Mouse (Mus musculus): ENCODE results near the gene Dpp6. TPM values are rescaled to one million over a fixed set of nuclear protein-coding genes. Genes with fewer than 3 reads are reported as not detected.

Dpp6 gene
- polyA plus RNA-seq, 1 experiment from 2014 or later = 2.6 TPM

DNA sequence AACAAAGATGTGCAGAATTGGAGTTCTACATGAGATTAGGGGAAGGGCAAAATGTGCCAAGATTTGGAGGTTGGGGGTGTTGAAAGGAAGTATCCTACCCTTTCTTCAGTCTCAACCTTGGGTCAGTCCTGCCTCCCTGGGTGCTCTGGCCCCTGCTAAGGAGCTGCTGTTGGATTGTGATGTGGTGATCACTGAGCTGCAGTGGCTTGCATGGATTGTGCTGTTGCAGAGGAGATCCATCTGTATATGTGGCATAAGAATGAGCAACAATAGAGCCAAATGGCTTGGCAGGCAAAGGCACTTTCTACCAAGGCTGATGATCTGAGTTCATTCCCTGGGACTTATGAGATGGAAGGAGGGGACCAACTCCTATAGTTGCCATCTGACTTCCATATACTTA, 804.8 kb downstream of the Dpp6 start:
- Histone ChIP-seq H3K4me3 (ENCODE audit: low read length) (no peak overlapping the region), H3K27ac (ENCODE audit: low read depth, low read length) (no peak overlapping the region), H3K9me3 (ENCODE audit: control insufficient read depth, low read length) (no peaks in the 10 kb centered on the region), H3K9ac (ENCODE audit: low read depth, low read length) (no peak overlapping the region), H3K36me3 (ENCODE audit: control insufficient read depth, insufficient read depth, low read length) (no peaks in the 10 kb centered on the region), H3K4me2 (replicated peaks; ENCODE audit: low read depth, low read length) (no peak overlapping the region), H3K27me3 (ENCODE audit: control insufficient read depth, insufficient read depth, low read length) (no peaks in the 10 kb centered on the region), H3K4me1 (ENCODE audit: control insufficient read depth, insufficient read depth, low read length) (no peaks in the 10 kb centered on the region)
- ATAC-seq (ENCODE audit: low FRiP score, low TSS enrichment) = no peak

DNA sequence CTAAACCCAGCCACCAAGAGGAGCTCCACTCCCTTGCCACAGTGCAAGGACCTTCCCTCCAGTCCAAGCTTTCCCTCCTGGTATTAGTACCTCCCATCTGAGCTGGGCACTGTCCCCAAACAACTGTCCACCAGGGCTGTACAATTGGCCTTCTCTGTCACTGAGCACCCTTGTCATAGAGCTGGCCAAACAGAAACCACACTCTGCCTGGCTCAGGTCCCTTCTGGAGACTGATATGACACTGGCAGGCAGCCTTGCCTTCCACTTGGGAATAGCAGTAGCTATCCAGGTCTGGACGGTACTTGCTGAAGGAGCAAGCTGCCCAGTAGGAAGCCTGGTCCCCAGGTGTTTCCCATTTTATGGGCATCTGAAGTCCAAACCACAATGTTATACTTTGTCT, 806.9 kb downstream of the Dpp6 start:
- Histone ChIP-seq H3K4me2 (replicated peaks; ENCODE audit: low read depth, low read length) (no peak overlapping the region), H3K9me3 (ENCODE audit: control insufficient read depth, low read length) (no peaks in the 10 kb centered on the region), H3K36me3 (ENCODE audit: control insufficient read depth, insufficient read depth, low read length) (no peaks in the 10 kb centered on the region), H3K27me3 (ENCODE audit: control insufficient read depth, insufficient read depth, low read length) (no peaks in the 10 kb centered on the region), H3K9ac (ENCODE audit: low read depth, low read length) (no peak overlapping the region), H3K27ac (ENCODE audit: low read depth, low read length) (no peak overlapping the region), H3K4me3 (ENCODE audit: low read length) (no peak overlapping the region), H3K4me1 (ENCODE audit: control insufficient read depth, insufficient read depth, low read length) (no peaks in the 10 kb centered on the region)
- no peak for ATAC-seq (ENCODE audit: low FRiP score, low TSS enrichment)
- WGBS = 81% methylated on average over 1 of the region's 1 CpGs

DNA sequence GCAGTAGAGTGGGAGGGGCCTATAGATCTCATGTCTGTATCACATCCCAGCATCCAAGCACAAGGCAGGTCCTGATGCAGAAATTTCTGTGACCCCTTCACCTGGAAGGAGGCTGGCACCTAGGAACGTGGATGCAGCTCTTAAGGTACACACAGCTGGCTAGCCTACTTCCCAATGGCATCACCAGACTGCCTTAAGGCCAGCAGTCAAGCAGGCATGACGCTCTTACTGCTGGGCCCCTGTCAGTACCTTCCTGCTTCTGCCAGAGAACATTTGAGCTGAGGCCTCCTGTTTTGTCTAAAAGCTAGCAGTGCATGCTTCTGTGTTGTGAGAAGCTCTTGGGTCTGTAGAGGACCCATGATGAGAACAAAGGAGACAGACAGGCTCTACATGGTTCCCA, 815.1 kb downstream of the Dpp6 start:
- Histone ChIP-seq H3K9me3 (ENCODE audit: control insufficient read depth, low read length) (no peaks in the 10 kb centered on the region), H3K4me3 (ENCODE audit: low read length) (no peak overlapping the region), H3K27ac (ENCODE audit: low read depth, low read length) (no peak overlapping the region), H3K9ac (ENCODE audit: low read depth, low read length) (no peak overlapping the region), H3K4me1 (ENCODE audit: control insufficient read depth, insufficient read depth, low read length) (no peaks in the 10 kb centered on the region), H3K4me2 (replicated peaks; ENCODE audit: low read depth, low read length) (no peak overlapping the region), H3K36me3 (ENCODE audit: control insufficient read depth, insufficient read depth, low read length) (no peaks in the 10 kb centered on the region), H3K27me3 (ENCODE audit: control insufficient read depth, insufficient read depth, low read length) (no peaks in the 10 kb centered on the region)
- 77% methylated on average over 2 of the region's 2 CpGs for WGBS
- ATAC-seq (ENCODE audit: low FRiP score, low TSS enrichment) = no peak

DNA sequence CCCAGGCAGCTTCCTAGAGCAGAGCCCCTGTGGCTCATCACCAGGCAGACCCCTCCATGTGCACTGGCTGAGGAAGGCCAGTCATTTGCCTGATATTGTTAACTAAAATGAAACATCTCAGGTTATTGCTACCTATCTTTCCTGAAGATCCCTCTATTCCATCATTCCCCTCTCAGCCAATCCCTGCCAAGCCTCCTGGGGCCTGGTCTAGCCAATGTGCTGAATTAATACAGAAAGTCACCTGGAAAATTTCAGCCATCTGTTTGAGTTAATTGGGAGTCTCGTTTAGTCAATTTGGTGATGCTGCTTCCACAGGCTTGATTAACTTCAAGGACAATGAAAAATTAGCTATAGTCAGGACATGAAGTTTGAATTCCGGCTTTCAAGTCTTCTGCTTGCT, 818.9 kb downstream of the Dpp6 start:
- no peaks in the 10 kb centered on the region for H3K9me3 ChIP-seq (ENCODE audit: control insufficient read depth, low read length)
- H3K9ac ChIP-seq (ENCODE audit: low read depth, low read length) = no peak overlapping the region
- no peaks in the 10 kb centered on the region for H3K4me1 ChIP-seq (ENCODE audit: control insufficient read depth, insufficient read depth, low read length)
- WGBS = 83% methylated on average over 2 of the region's 2 CpGs
- no peaks in the 10 kb centered on the region for H3K27me3 ChIP-seq (ENCODE audit: control insufficient read depth, insufficient read depth, low read length)
- no peak for ATAC-seq (ENCODE audit: low FRiP score, low TSS enrichment)
- H3K4me2 ChIP-seq (replicated peaks; ENCODE audit: low read depth, low read length) = no peak overlapping the region
- no peak overlapping the region for H3K4me3 ChIP-seq (ENCODE audit: low read length)
- no peaks in the 10 kb centered on the region for H3K36me3 ChIP-seq (ENCODE audit: control insufficient read depth, insufficient read depth, low read length)
- H3K27ac ChIP-seq (ENCODE audit: low read depth, low read length) = no peak overlapping the region

DNA sequence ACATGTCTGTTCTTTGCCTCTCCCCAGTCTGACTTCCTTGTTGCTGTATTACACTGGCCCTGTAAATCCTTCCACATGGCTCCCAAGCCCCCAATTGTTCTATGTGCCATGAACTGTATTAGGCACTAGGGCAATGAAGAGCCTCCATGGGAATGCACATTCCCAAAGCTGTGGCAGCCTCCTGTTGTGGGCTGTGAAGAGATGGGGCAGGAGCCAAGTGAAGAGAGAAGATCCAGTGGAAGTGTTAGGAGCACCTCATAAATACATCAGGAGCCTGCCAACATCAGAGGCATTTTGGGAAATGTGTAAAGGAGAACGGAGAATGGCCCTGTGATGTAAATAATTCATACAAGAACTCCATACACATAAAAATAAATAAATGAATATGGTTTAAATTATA, 824.9 kb downstream of the Dpp6 start:
- no peak overlapping the region for H3K9ac ChIP-seq (ENCODE audit: low read depth, low read length)
- no peak for ATAC-seq (ENCODE audit: low FRiP score, low TSS enrichment)
- H3K27ac ChIP-seq (ENCODE audit: low read depth, low read length) = no peak overlapping the region
- H3K36me3 ChIP-seq (ENCODE audit: control insufficient read depth, insufficient read depth, low read length) = no peaks in the 10 kb centered on the region
- no peak overlapping the region for H3K4me2 ChIP-seq (replicated peaks; ENCODE audit: low read depth, low read length)
- H3K4me3 ChIP-seq (ENCODE audit: low read length) = no peak overlapping the region
- no peaks in the 10 kb centered on the region for H3K4me1 ChIP-seq (ENCODE audit: control insufficient read depth, insufficient read depth, low read length)
- WGBS = 85% methylated on average over 1 of the region's 1 CpGs
- no peaks in the 10 kb centered on the region for H3K27me3 ChIP-seq (ENCODE audit: control insufficient read depth, insufficient read depth, low read length)
- H3K9me3 ChIP-seq (ENCODE audit: control insufficient read depth, low read length) = no peaks in the 10 kb centered on the region

DNA sequence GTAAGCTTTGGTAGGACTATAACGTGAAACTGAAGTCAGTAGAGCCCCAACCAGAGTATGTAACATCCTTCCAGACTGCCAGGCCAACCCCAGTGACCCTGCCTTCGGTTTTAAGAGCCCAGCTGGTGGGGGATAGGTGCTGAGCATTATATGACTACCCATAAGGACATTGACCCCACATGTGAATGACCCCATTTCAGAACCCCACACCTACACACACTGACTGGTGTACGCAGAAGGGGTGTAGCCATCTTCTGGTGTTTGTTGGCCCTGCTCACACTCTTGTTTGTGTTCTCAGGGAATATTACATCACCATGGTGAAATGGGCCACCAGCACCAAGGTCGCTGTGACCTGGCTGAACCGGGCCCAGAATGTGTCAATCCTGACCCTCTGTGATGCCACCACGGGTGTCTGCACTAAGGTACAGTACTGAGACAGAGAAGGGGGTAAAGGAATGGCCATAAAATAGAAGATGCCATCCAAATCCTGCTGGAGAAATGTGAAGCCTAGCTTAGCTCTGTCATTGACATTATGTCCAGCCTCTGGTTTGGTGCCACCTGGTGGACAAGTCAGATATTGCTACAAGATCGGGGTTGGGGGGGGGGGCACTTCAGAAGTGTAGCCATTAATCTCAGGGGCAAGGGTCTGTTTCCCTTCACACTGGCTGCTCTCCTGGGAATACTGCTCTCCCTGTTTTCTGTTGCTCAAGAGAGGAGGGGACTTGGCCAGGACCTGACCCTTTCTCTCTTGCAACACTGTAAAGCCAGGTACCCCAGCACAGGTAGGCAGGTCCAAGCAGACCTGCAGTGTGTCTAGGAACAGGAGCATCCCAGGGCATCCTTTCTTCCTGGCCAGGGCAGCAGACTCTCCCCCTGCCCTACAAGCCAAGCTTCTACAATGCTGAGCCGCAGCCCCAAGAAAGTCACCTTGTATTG, 835.1 kb downstream of the Dpp6 start:
- H3K9me3 ChIP-seq (ENCODE audit: control insufficient read depth, low read length) = no peaks in the 10 kb centered on the region
- H3K4me2 ChIP-seq (replicated peaks; ENCODE audit: low read depth, low read length) = no peak overlapping the region
- WGBS = 58% methylated on average over 8 of the region's 8 CpGs
- H3K4me3 ChIP-seq (ENCODE audit: low read length) = no peak overlapping the region
- H3K27ac ChIP-seq (ENCODE audit: low read depth, low read length) = no peak overlapping the region
- no peaks in the 10 kb centered on the region for H3K4me1 ChIP-seq (ENCODE audit: control insufficient read depth, insufficient read depth, low read length)
- H3K27me3 ChIP-seq (ENCODE audit: control insufficient read depth, insufficient read depth, low read length) = no peaks in the 10 kb centered on the region
- H3K9ac ChIP-seq (ENCODE audit: low read depth, low read length) = no peak overlapping the region
- no peaks in the 10 kb centered on the region for H3K36me3 ChIP-seq (ENCODE audit: control insufficient read depth, insufficient read depth, low read length)
- ATAC-seq (ENCODE audit: low FRiP score, low TSS enrichment) = peak; percentile 44; the same call in 1 of the 2 replicates

DNA sequence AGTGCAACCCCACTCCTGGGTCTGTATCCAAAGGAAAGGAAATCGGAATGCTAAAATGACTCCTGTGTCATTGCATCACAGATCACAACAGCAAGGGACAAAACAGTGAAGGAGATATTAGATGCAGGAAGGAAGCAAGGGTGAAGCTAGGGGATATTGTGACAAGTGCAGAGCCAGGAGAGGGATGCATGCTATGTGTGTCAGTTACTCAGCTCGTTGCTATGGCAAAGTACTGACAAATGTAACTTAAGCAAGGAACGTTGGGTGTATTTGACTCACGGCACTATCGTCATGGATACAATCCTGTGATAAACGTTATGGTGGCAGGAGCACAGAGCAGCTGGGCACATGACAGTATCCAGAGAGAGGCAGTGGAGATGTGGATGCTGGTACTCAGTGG, 839.1 kb downstream of the Dpp6 start:
- no peak for ATAC-seq (ENCODE audit: low FRiP score, low TSS enrichment)
- no peaks in the 10 kb centered on the region for H3K36me3 ChIP-seq (ENCODE audit: control insufficient read depth, insufficient read depth, low read length)
- no peaks in the 10 kb centered on the region for H3K27me3 ChIP-seq (ENCODE audit: control insufficient read depth, insufficient read depth, low read length)
- H3K9ac ChIP-seq (ENCODE audit: low read depth, low read length) = no peak overlapping the region
- whole genome bisulfite sequencing = 60% methylated on average over 6 of the region's 6 CpGs
- H3K9me3 ChIP-seq (ENCODE audit: control insufficient read depth, low read length) = no peaks in the 10 kb centered on the region
- H3K27ac ChIP-seq (ENCODE audit: low read depth, low read length) = no peak overlapping the region
- H3K4me2 ChIP-seq (replicated peaks; ENCODE audit: low read depth, low read length) = no peak overlapping the region
- peaks cover 14% of the 10 kb centered on the region; the same call in 1 of the 2 replicates for H3K4me1 ChIP-seq (ENCODE audit: control insufficient read depth, insufficient read depth, low read length)
- no peak overlapping the region for H3K4me3 ChIP-seq (ENCODE audit: low read length)

DNA sequence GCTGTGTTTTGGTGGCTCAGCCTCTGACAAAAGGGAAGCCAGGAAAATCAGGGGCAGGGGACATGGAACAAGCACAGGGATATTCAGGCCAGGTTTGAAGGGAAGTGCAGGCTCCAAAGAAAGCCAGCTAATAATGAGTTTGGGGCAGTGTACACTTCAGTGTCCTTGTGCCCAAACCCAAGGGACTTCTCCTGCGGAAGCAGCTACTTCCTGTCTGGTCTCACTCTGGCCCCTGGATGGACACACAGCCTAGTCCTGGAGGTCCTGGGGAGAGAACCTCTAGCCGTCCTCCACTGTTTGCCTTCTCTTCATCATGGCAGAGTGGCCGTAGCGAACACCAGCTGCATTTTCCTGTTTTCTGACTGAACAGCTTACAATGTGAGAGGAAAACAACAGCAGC, 840.7 kb downstream of the Dpp6 start:
- Histone ChIP-seq H3K4me2 (replicated peaks; ENCODE audit: low read depth, low read length) (no peak overlapping the region), H3K36me3 (ENCODE audit: control insufficient read depth, insufficient read depth, low read length) (no peaks in the 10 kb centered on the region), H3K27ac (ENCODE audit: low read depth, low read length) (peak overlapping the region; percentile 68), H3K27me3 (ENCODE audit: control insufficient read depth, insufficient read depth, low read length) (no peaks in the 10 kb centered on the region), H3K4me3 (ENCODE audit: low read length) (no peak overlapping the region), H3K9me3 (ENCODE audit: control insufficient read depth, low read length) (no peaks in the 10 kb centered on the region), H3K4me1 (ENCODE audit: control insufficient read depth, insufficient read depth, low read length) (peaks cover 14% of the 10 kb centered on the region; the same call in 1 of the 2 replicates), H3K9ac (ENCODE audit: low read depth, low read length) (no peak overlapping the region)
- ATAC-seq (ENCODE audit: low FRiP score, low TSS enrichment) = no peak
- 17% methylated on average over 4 of the region's 4 CpGs for WGBS

DNA sequence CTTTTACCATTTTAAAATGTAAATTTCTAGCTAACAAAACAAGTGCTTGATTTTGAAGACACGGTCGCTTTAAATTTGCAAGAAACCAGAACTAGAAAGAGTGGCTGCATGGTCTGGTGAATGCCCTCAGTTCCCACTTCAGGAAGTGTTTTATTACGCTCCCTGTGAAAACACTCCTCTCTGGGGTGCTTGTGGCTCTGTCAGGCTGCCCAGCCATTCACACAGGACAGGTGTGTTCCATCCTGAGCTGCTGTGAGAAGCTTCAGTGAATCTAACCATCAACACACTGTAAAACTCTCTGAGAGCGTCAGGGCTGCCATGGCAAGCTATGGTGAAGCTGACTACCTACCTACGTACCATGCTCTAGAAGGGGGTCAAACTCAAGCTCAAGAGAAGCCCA, 841.2 kb downstream of the Dpp6 start:
- H3K27me3 ChIP-seq (ENCODE audit: control insufficient read depth, insufficient read depth, low read length) = no peaks in the 10 kb centered on the region
- ATAC-seq (ENCODE audit: low FRiP score, low TSS enrichment) = peak; percentile 76
- peak overlapping the region; percentile 68 for H3K27ac ChIP-seq (ENCODE audit: low read depth, low read length)
- no peak overlapping the region for H3K4me2 ChIP-seq (replicated peaks; ENCODE audit: low read depth, low read length)
- no peaks in the 10 kb centered on the region for H3K9me3 ChIP-seq (ENCODE audit: control insufficient read depth, low read length)
- no peak overlapping the region for H3K9ac ChIP-seq (ENCODE audit: low read depth, low read length)
- WGBS = 18% methylated on average over 5 of the region's 5 CpGs
- no peak overlapping the region for H3K4me3 ChIP-seq (ENCODE audit: low read length)
- H3K4me1 ChIP-seq (ENCODE audit: control insufficient read depth, insufficient read depth, low read length) = peaks cover 14% of the 10 kb centered on the region; the same call in 1 of the 2 replicates
- H3K36me3 ChIP-seq (ENCODE audit: control insufficient read depth, insufficient read depth, low read length) = no peaks in the 10 kb centered on the region

Data from kidney, embryonic 14.5 days (tissue).